Mouse (Mus musculus) midbrain, postnatal 0 days (tissue): ENCODE measurements around the gene Kirrel3. TPM values are rescaled to one million over a fixed set of nuclear protein-coding genes. Genes with fewer than 3 reads are reported as not detected.

Experiments used
- ATAC-seq: fragments of 200-750 bp; cut with Nextera tagmentation; 2 replicates; pipeline ENCODE4 v1.8.0; 2017; ENCODE audit warnings: moderate number of reproducible peaks, mild to moderate bottlenecking, moderate TSS enrichment, moderate library complexity; ENCODE audit not compliant: low FRiP score
- DNase-seq: peaks from one replicate; pipeline ENCODE4 v3.0.0-alpha.2; 2015; ENCODE audit warnings: low spot score
- H3K27ac ChIP-seq: fragments of 300-500 bp; sonication (generic); 2 replicates; pipeline ENCODE4 v1.5.1; 2014; ENCODE audit warnings: low read depth, mild to moderate bottlenecking, low read length, mixed read lengths
- H3K27me3 ChIP-seq: fragments of 300-500 bp; sonication (generic); 2 replicates; pipeline ENCODE4 v1.6.1; 2014; ENCODE audit warnings: low read length, control low read depth, mixed read lengths; ENCODE audit not compliant: insufficient read depth
- H3K36me3 ChIP-seq: fragments of 300-500 bp; sonication (generic); 2 replicates; pipeline ENCODE4 v1.6.1; 2014; ENCODE audit warnings: low read length, control low read depth, mixed read lengths; ENCODE audit not compliant: insufficient read depth
- H3K4me1 ChIP-seq: fragments of 300-500 bp; sonication (generic); 2 replicates; pipeline ENCODE4 v1.6.1; 2014; ENCODE audit warnings: mild to moderate bottlenecking, control low read depth, antibody characterized with exemption, low read length, mixed read lengths; ENCODE audit not compliant: insufficient read depth
- H3K4me2 ChIP-seq: fragments of 300-500 bp; sonication (generic); 2 replicates; pipeline ENCODE4 v1.6.1; 2014; ENCODE audit warnings: low read depth, mild to moderate bottlenecking, low read length, mixed read lengths; ENCODE audit not compliant: poor library complexity, severe bottlenecking
- H3K4me3 ChIP-seq: fragments of 300-500 bp; sonication (generic); 2 replicates; pipeline ENCODE4 v1.5.1; 2014; ENCODE audit warnings: low read depth, mild to moderate bottlenecking, low read length, moderate library complexity
- H3K9ac ChIP-seq: fragments of 300-500 bp; sonication (generic); replicated peaks from 2 replicates; pipeline ENCODE4 v1.6.1; 2014; ENCODE audit warnings: mild to moderate bottlenecking, low read length, moderate library complexity, mixed read lengths; ENCODE audit not compliant: poor library complexity, severe bottlenecking
- H3K9me3 ChIP-seq: fragments of 300-500 bp; sonication (generic); 2 replicates; pipeline ENCODE4 v1.6.1; 2016; ENCODE audit warnings: low read length, control low read depth
- CTCF ChIP-seq: IDR thresholded peaks from 2 replicates; pipeline ENCODE4 v1.5.1; 2016; ENCODE audit warnings: antibody characterized with exemption, mild to moderate bottlenecking
- WGBS: fragments of 180-500 bp; shearing (Covaris S2); extraction: QIAGEN DNeasy Blood & Tissue Kit; methylation state at CpG from one replicate; pipeline ENCODE4 v1.1.7; 2014; 5-methylcytosine and 5-hydroxymethylcytosine counted together
- polyA plus RNA-seq: library from polyadenylated mRNA; unstranded; fragments of >200 nt; fragmentation: Nextera tagmentation; extraction: Ambion mirVana; gene quantifications from 2 replicates; pipeline ENCODE4 v1.2.1, GENCODE M21; 2015
- total RNA-seq: library from RNA; depleted of rRNA; stranded (reverse); fragments of >200 nt; gene quantifications from 2 replicates; pipeline ENCODE4 v1.2.3, GENCODE M21; 2014

Gene Kirrel3
- total and polyA plus RNA-seq, 2 experiments from 2014 or later = 47.2 to 56.3 TPM

DNA sequence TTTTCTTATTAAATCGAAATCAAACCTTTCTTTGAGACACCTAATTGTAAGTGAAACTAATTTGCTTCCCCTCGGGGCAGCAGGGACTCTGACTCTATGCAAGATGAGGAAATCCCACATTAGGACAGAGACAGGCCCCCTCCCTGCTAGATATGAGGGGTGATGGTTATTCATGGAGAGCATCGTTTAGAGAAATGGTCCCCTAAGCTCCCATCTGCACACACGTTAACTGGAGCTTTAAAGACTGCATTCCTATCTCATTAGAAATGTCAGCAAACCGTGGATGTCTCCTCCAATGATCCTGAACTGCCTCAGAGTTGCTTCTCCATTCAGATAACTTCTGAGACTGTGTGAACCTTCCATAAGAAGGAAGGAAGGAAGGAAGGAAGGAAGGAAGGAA lies 273.2 kb downstream of the Kirrel3 start:
- no peak for ATAC-seq
- no peak for TF ChIP-seq CTCF
- H3K36me3 ChIP-seq = no peaks in the 10 kb centered on the region

DNA sequence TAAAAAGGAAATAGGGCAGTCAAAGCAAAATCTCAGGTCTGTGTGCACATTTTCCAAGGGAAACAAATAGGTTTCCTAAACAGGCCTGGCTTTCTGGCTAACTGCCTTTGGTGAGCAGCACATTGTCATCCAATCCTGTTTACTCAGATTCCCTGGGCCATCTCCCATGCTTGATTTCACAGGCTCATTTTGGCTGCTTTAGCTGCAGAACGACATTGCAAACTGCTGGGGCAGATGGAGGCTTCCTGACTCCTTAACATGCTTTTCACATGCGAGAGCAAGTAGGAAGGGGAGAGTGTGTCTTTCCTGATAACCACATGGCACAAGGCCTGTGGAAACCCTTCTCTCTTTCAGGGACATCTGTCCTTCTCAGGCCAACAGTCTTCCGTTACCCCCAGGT lies 274.8 kb downstream of the Kirrel3 start:
- ATAC-seq = no peak
- WGBS = 69% methylated on average over 3 of the region's 3 CpGs
- no peak overlapping the region for H3K9ac ChIP-seq

More for the DNA sequence above, 273.2 kb downstream of the Kirrel3 start:
- Histone ChIP-seq H3K9me3 (no peaks in the 10 kb centered on the region), H3K4me3 (no peak overlapping the region), H3K27ac (no peak overlapping the region), H3K9ac (no peak overlapping the region), H3K4me1 (no peaks in the 10 kb centered on the region), H3K4me2 (no peak overlapping the region), H3K27me3 (no peaks in the 10 kb centered on the region)
- 42% methylated on average over 5 of the region's 5 CpGs for WGBS
- no peak for DNase-seq

DNA sequence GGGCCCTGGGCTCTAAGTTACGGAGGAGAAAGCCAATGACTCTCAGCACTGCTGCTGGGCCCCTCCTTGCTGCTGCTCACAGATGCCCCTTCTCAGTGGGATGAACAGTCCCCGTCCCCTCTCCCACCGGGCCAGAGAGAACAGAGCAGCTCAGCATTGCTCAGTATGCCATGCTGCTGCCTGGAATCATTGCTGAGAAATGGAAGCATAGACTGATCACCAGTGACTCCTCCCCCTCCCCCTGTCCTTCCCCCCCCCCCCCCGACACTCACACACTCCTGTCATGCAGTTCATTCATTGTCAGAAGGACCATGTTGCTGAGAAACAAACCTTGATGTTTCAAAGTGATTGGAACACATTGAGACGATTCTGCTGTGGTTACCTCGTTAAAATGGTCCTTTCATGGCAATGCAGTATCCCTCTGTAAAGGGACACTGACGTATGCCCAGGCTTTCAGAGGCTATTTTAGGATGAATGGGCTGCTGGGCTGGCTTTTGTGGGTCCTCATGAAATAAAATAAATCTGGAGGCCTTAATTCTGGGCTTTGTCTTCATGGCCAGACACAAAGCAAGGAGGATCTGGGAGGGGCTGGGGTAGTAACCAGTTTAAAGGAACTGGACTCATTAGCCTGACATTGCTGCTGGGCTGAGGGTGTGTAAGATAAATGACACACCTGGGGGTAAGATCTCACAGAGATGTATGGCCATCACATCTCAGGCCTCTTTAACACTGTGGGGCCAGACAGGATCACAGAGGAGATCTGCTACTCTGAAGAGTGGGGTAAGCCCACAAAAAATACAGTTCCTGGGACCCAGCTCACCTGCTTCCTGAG lies 281.3 kb downstream of the Kirrel3 start:
- no peak for ATAC-seq
- no peak overlapping the region for H3K27ac ChIP-seq

More for the DNA sequence above, 274.8 kb downstream of the Kirrel3 start:
- Histone ChIP-seq H3K27ac (no peak overlapping the region), H3K4me2 (no peak overlapping the region), H3K27me3 (no peaks in the 10 kb centered on the region), H3K9me3 (no peaks in the 10 kb centered on the region), H3K4me1 (no peaks in the 10 kb centered on the region), H3K4me3 (no peak overlapping the region), H3K36me3 (no peaks in the 10 kb centered on the region)
- DNase-seq = no peak
- TF ChIP-seq CTCF = no peak

DNA sequence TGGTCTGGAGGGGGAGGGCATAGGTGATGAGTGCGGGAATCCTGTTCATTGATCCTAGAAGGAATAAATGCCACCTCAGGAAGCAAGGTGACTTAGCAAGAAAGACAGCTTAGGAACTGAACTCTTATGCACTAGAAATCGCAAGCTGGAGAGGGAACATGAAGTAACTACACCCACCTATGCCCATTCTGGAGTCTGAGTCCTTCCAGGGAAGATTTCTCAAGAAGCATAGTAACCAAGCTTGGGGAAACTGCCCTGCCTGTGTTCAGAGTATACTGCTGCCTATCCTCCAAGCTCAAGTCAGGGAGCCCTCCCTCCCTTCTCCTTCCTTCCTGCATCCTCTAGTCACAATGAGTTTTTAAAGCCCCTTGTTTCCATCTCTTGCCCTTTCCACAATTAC lies 283.3 kb downstream of the Kirrel3 start:
- Histone ChIP-seq H3K4me2 (no peak overlapping the region), H3K9ac (no peak overlapping the region), H3K4me1 (no peaks in the 10 kb centered on the region), H3K9me3 (no peaks in the 10 kb centered on the region), H3K4me3 (no peak overlapping the region), H3K36me3 (no peaks in the 10 kb centered on the region), H3K27me3 (no peaks in the 10 kb centered on the region), H3K27ac (no peak overlapping the region)
- 89% methylated on average over 2 of the region's 2 CpGs for WGBS
- no peak for ATAC-seq
- no peak for DNase-seq
- TF ChIP-seq CTCF = no peak

More for the DNA sequence above, 281.3 kb downstream of the Kirrel3 start:
- TF ChIP-seq CTCF = no peak
- Histone ChIP-seq H3K36me3 (no peaks in the 10 kb centered on the region), H3K9me3 (no peaks in the 10 kb centered on the region), H3K9ac (no peak overlapping the region), H3K4me1 (no peaks in the 10 kb centered on the region), H3K27me3 (no peaks in the 10 kb centered on the region), H3K4me3 (no peak overlapping the region), H3K4me2 (no peak overlapping the region)
- DNase-seq = no peak
- 36% methylated on average over 7 of the region's 7 CpGs for WGBS

DNA sequence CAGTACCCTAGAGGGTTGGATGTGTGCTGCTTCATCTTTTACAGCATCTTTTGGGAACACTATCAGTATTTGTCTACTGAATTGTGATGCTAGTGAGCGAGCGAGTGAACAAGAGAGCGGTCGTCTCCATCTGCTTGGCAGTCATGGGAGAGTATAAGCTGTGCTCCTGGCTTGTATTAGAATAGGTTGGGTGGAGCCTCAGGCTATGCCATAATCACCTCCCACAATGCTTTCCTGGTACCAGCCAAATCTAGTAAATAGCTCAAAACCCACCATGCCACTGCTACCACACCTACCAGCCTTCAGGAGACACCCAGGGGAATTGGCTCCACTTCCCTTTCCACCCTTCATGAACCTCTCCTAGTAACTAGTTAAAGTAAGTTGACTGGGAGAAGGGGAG lies 285.3 kb downstream of the Kirrel3 start:
- 90% methylated on average over 4 of the region's 4 CpGs for WGBS
- no peak overlapping the region for H3K9ac ChIP-seq
- no peaks in the 10 kb centered on the region for H3K4me1 ChIP-seq
- H3K4me3 ChIP-seq = no peak overlapping the region
- no peaks in the 10 kb centered on the region for H3K9me3 ChIP-seq
- DNase-seq (no peak), ATAC-seq (no peak)
- H3K27ac ChIP-seq = no peak overlapping the region
- no peaks in the 10 kb centered on the region for H3K36me3 ChIP-seq
- no peaks in the 10 kb centered on the region for H3K27me3 ChIP-seq
- TF ChIP-seq CTCF = no peak
- no peak overlapping the region for H3K4me2 ChIP-seq

DNA sequence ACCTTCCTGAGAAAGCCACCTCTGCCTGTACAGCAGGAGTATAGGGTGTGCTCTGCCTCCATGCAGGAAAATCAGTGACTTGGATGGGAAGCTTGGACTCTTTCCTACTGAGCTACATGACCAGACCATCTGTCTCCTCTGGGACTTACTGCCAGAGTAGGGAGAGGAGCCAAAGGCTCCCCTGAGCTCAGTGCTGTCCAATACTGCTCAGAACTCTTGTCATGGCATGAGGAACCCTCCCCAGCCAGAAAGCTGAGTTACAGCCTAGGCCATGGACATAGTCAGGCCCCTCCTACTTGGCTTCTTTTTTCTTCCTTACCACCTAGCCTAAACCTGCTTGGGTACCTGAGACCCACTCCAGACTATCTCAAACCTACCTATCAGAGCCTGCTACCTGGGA lies 285.7 kb downstream of the Kirrel3 start:
- H3K27ac ChIP-seq = no peak overlapping the region
- H3K27me3 ChIP-seq = no peaks in the 10 kb centered on the region
- H3K9me3 ChIP-seq = no peaks in the 10 kb centered on the region
- H3K4me3 ChIP-seq = no peak overlapping the region
- H3K36me3 ChIP-seq = no peaks in the 10 kb centered on the region
- no peak for ATAC-seq
- no peaks in the 10 kb centered on the region for H3K4me1 ChIP-seq
- no peak for TF ChIP-seq CTCF
- H3K4me2 ChIP-seq = no peak overlapping the region
- H3K9ac ChIP-seq = no peak overlapping the region
- no peak for DNase-seq
